Mouse (Mus musculus) hindbrain, embryonic 15.5 days (tissue): ENCODE data around the gene 4930558K02Rik. TPM values are rescaled to one million over a fixed set of nuclear protein-coding genes. Genes with fewer than 3 reads are reported as not detected.

ENCODE experiments used
- ATAC-seq: fragments of 200-750 bp; cut with Nextera tagmentation; 2 replicates; pipeline ENCODE4 v1.8.0; 2017; ENCODE audit warnings: low read depth, moderate number of reproducible peaks, moderate TSS enrichment; ENCODE audit not compliant: low FRiP score
- H3K27ac ChIP-seq: fragments of 300-500 bp; sonication (generic); replicated peaks from 2 replicates; pipeline ENCODE4 v1.5.1; 2015; ENCODE audit warnings: mild to moderate bottlenecking, inconsistent platforms
- H3K27me3 ChIP-seq: fragments of 300-500 bp; sonication (generic); 2 replicates; pipeline ENCODE4 v1.6.1; 2015; ENCODE audit warnings: control low read depth, inconsistent platforms
- H3K36me3 ChIP-seq: fragments of 300-500 bp; sonication (generic); 2 replicates; pipeline ENCODE4 v1.6.1; 2015; ENCODE audit warnings: control low read depth, inconsistent platforms
- H3K4me1 ChIP-seq: fragments of 300-500 bp; sonication (generic); replicated peaks from 2 replicates; pipeline ENCODE4 v1.6.1; 2015; ENCODE audit warnings: control low read depth, inconsistent platforms
- H3K4me2 ChIP-seq: fragments of 300-500 bp; sonication (generic); 2 replicates; pipeline ENCODE4 v1.6.1; 2015; ENCODE audit warnings: moderate library complexity, mild to moderate bottlenecking, inconsistent platforms
- H3K4me3 ChIP-seq: fragments of 300-500 bp; sonication (generic); 2 replicates; pipeline ENCODE4 v1.5.1; 2015; ENCODE audit warnings: mild to moderate bottlenecking, inconsistent platforms
- H3K9ac ChIP-seq: fragments of 300-500 bp; sonication (generic); 2 replicates; pipeline ENCODE4 v1.6.1; 2015; ENCODE audit warnings: inconsistent platforms
- H3K9me3 ChIP-seq: fragments of 300-500 bp; sonication (generic); 2 replicates; pipeline ENCODE4 v1.6.1; 2016; ENCODE audit warnings: control low read depth, inconsistent platforms
- WGBS: fragments of 180-500 bp; shearing (Covaris S2); methylation state at CpG from one replicate; pipeline ENCODE4 v1.1.7; 2015; 5-methylcytosine and 5-hydroxymethylcytosine counted together
- polyA plus RNA-seq: library from polyadenylated mRNA; unstranded; fragments of >200 nt; fragmentation: Nextera tagmentation; extraction: Ambion mirVana; gene quantifications from 2 replicates; pipeline ENCODE4 v1.2.1, GENCODE M21; 2015

The 4930558K02Rik gene
- polyA plus RNA-seq, 1 experiment from 2014 or later = 0.25 TPM

GRCm38 (mm10) chr1:162008631-162009067, 29.2 kb upstream of the 4930558K02Rik start:
- Histone ChIP-seq H3K9me3 (no peaks in the 10 kb centered on the region), H3K36me3 (peaks cover 6% of the 10 kb centered on the region; the same call in 1 of the 2 replicates), H3K4me1 (peaks cover 12% of the 10 kb centered on the region), H3K27me3 (no peaks in the 10 kb centered on the region), H3K27ac (no peak overlapping the region), H3K4me2 (no peak overlapping the region), H3K9ac (no peak overlapping the region), H3K4me3 (no peak overlapping the region)
- ATAC-seq = no peak
- 51% methylated on average over 8 of the region's 8 CpGs for WGBS

GRCm38 (mm10) chr1:162008208-162008607, 28.8 kb upstream of the 4930558K02Rik start:
- WGBS = 85% methylated on average over 4 of the region's 4 CpGs
- no peak overlapping the region for H3K27ac ChIP-seq

GRCm38 (mm10) chr1:162006109-162006508, 26.7 kb upstream of the 4930558K02Rik start:
- ATAC-seq = no peak
- peaks cover 17% of the 10 kb centered on the region for H3K4me1 ChIP-seq
- H3K27me3 ChIP-seq = no peaks in the 10 kb centered on the region
- 84% methylated on average over 9 of the region's 9 CpGs for WGBS
- H3K36me3 ChIP-seq = peaks cover 3% of the 10 kb centered on the region; the same call in 1 of the 2 replicates
- no peak overlapping the region for H3K4me2 ChIP-seq
- no peak overlapping the region for H3K9ac ChIP-seq
- H3K9me3 ChIP-seq = no peaks in the 10 kb centered on the region
- no peak overlapping the region for H3K4me3 ChIP-seq
- H3K27ac ChIP-seq = no peak overlapping the region

More at GRCm38 (mm10) chr1:162008208-162008607, 28.8 kb upstream of the 4930558K02Rik start:
- peaks cover 6% of the 10 kb centered on the region; the same call in 1 of the 2 replicates for H3K36me3 ChIP-seq
- no peak overlapping the region for H3K4me3 ChIP-seq
- H3K4me1 ChIP-seq = peaks cover 14% of the 10 kb centered on the region
- no peak overlapping the region for H3K4me2 ChIP-seq
- no peaks in the 10 kb centered on the region for H3K9me3 ChIP-seq
- H3K9ac ChIP-seq = no peak overlapping the region
- H3K27me3 ChIP-seq = no peaks in the 10 kb centered on the region
- ATAC-seq = no peak

- H3K4me1 ChIP-seq = peaks cover 21% of the 10 kb centered on the region
- no peaks in the 10 kb centered on the region for H3K27me3 ChIP-seq
- WGBS = 44% methylated on average over 23 of the region's 23 CpGs
- H3K36me3 ChIP-seq = no peaks in the 10 kb centered on the region
- H3K4me2 ChIP-seq = peak overlapping the region; percentile 20; the same call in 1 of the 2 replicates
- ATAC-seq = peak; percentile 46
- no peak overlapping the region for H3K4me3 ChIP-seq
- no peaks in the 10 kb centered on the region for H3K9me3 ChIP-seq
- H3K9ac ChIP-seq = no peak overlapping the region
- peak overlapping the region; percentile 35; the same call in 1 of the 2 replicates for H3K27ac ChIP-seq
These were observed 25.7 kb upstream of the 4930558K02Rik start for GRCm38 (mm10) chr1:162004821-162005770.

GRCm38 (mm10) chr1:162004518-162004780, 25.0 kb upstream of the 4930558K02Rik start:
- Histone ChIP-seq H3K36me3 (no peaks in the 10 kb centered on the region), H3K9me3 (no peaks in the 10 kb centered on the region), H3K27ac (peak overlapping the region; percentile 35; the same call in 1 of the 2 replicates), H3K4me2 (no peak overlapping the region), H3K4me3 (no peak overlapping the region), H3K9ac (no peak overlapping the region), H3K4me1 (peaks cover 25% of the 10 kb centered on the region), H3K27me3 (no peaks in the 10 kb centered on the region)
- ATAC-seq = no peak
- WGBS = 35% methylated on average over 7 of the region's 7 CpGs

- 53% methylated on average over 14 of the region's 14 CpGs for WGBS
- no peak overlapping the region for H3K27ac ChIP-seq
These were observed 24.5 kb upstream of the 4930558K02Rik start for GRCm38 (mm10) chr1:162003729-162004517.

GRCm38 (mm10) chr1:162001328-162001727, 21.9 kb upstream of the 4930558K02Rik start:
- Histone ChIP-seq H3K4me1 (peaks cover 28% of the 10 kb centered on the region), H3K9me3 (no peaks in the 10 kb centered on the region)
- WGBS = 60% methylated on average over 8 of the region's 8 CpGs

More at GRCm38 (mm10) chr1:162003729-162004517, 24.5 kb upstream of the 4930558K02Rik start:
- Histone ChIP-seq H3K9ac (no peak overlapping the region), H3K4me2 (no peak overlapping the region), H3K4me1 (peaks cover 28% of the 10 kb centered on the region), H3K9me3 (no peaks in the 10 kb centered on the region), H3K36me3 (no peaks in the 10 kb centered on the region), H3K4me3 (no peak overlapping the region), H3K27me3 (no peaks in the 10 kb centered on the region)
- ATAC-seq = no peak

GRCm38 (mm10) chr1:161999882-162000371, 20.5 kb upstream of the 4930558K02Rik start:
- H3K9me3 ChIP-seq = no peaks in the 10 kb centered on the region
- H3K27ac ChIP-seq = peak overlapping the region; percentile 73
- H3K36me3 ChIP-seq = no peaks in the 10 kb centered on the region
- peak; percentile 90 for ATAC-seq
- H3K4me2 ChIP-seq = peak overlapping the region; percentile 34; the same call in 1 of the 2 replicates
- WGBS = 1% methylated on average over 4 of the region's 4 CpGs
- no peak overlapping the region for H3K4me3 ChIP-seq
- H3K27me3 ChIP-seq = no peaks in the 10 kb centered on the region
- H3K9ac ChIP-seq = peak overlapping the region; percentile 10; the same call in 1 of the 2 replicates
- H3K4me1 ChIP-seq = peaks cover 24% of the 10 kb centered on the region

More at GRCm38 (mm10) chr1:162001328-162001727, 21.9 kb upstream of the 4930558K02Rik start:
- H3K9ac ChIP-seq = no peak overlapping the region
- no peak overlapping the region for H3K4me2 ChIP-seq
- no peak overlapping the region for H3K27ac ChIP-seq
- no peaks in the 10 kb centered on the region for H3K27me3 ChIP-seq
- ATAC-seq = no peak
- no peaks in the 10 kb centered on the region for H3K36me3 ChIP-seq
- H3K4me3 ChIP-seq = no peak overlapping the region

- H3K4me2 ChIP-seq = peak overlapping the region; percentile 34; the same call in 1 of the 2 replicates
- H3K27me3 ChIP-seq = no peaks in the 10 kb centered on the region
- H3K9ac ChIP-seq = no peak overlapping the region
- 50% methylated on average over 5 of the region's 5 CpGs for WGBS
- H3K36me3 ChIP-seq = no peaks in the 10 kb centered on the region
- no peak for ATAC-seq
- H3K4me3 ChIP-seq = no peak overlapping the region
- peaks cover 23% of the 10 kb centered on the region for H3K4me1 ChIP-seq
- H3K27ac ChIP-seq = peak overlapping the region; percentile 48
- no peaks in the 10 kb centered on the region for H3K9me3 ChIP-seq
These were observed 19.9 kb upstream of the 4930558K02Rik start for GRCm38 (mm10) chr1:161999338-161999737.

GRCm38 (mm10) chr1:161998781-161999180, 19.3 kb upstream of the 4930558K02Rik start:
- H3K27ac ChIP-seq = no peak overlapping the region
- 82% methylated on average over 4 of the region's 4 CpGs for WGBS

GRCm38 (mm10) chr1:161992389-161992788, 13.0 kb upstream of the 4930558K02Rik start:
- WGBS = 97% methylated on average over 7 of the region's 7 CpGs
- H3K9me3 ChIP-seq = no peaks in the 10 kb centered on the region
- H3K4me2 ChIP-seq = no peak overlapping the region
- no peaks in the 10 kb centered on the region for H3K36me3 ChIP-seq
- H3K27ac ChIP-seq = no peak overlapping the region
- no peaks in the 10 kb centered on the region for H3K27me3 ChIP-seq
- ATAC-seq = no peak
- H3K4me3 ChIP-seq = no peak overlapping the region
- no peaks in the 10 kb centered on the region for H3K4me1 ChIP-seq
- H3K9ac ChIP-seq = no peak overlapping the region

More at GRCm38 (mm10) chr1:161998781-161999180, 19.3 kb upstream of the 4930558K02Rik start:
- ATAC-seq = no peak
- Histone ChIP-seq H3K4me2 (no peak overlapping the region), H3K4me3 (no peak overlapping the region), H3K9ac (no peak overlapping the region), H3K36me3 (no peaks in the 10 kb centered on the region), H3K4me1 (peaks cover 18% of the 10 kb centered on the region), H3K27me3 (no peaks in the 10 kb centered on the region), H3K9me3 (no peaks in the 10 kb centered on the region)
